Mouse (Mus musculus) bone marrow macrophage, adult 2 months (primary cell): Measurements from ENCODE around the gene Ptgr1.

Experiments used
- CTCF ChIP-seq: IDR thresholded peaks from 2 replicates; pipeline ENCODE4 v1.5.1; 2012; ENCODE audit warnings: low read depth, mild to moderate bottlenecking, low read length, moderate library complexity
- POLR2A ChIP-seq: IDR thresholded peaks from 2 replicates; pipeline ENCODE4 v1.6.1; 2012; ENCODE audit warnings: mild to moderate bottlenecking, low read depth, low read length, borderline replicate concordance

DNA sequence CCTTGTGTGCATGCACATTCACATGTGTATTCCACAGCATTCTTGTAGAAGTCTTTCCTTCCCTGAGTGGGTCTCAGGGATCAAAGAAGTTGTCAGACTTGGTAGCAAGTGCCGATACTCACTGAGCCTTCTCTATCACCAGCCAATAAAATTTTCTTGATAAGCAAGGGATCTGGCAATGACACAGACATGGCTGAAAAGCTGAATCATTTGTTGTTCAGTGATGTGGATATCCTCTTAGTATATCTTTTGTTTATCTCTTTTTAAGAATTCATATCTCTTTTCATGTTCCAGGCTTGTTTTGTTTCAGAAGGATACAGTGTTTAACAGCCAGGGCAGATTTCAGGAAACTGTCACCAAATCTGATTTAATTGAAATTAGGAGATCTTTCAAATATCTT, 11.8 kb upstream of the Ptgr1 start:
- TF ChIP-seq CTCF (no peak), POLR2A (no peak)
